Mouse (Mus musculus) spleen, postnatal 10 days (tissue): ENCODE measurements at regions not wholly inside any gene's neighbourhood (a gene's known extent, or its start where the extent isn't known, plus 50 kb on each side); places are given as distances from the start of the nearest gene placed in this dataset.

Experiments used
- DNase-seq, 2 experiments: peaks; one replicate each; pipeline ENCODE4 v3.0.0; 2021 to 2022; ENCODE audit warnings: low spot score in 2 of 2

DNA sequence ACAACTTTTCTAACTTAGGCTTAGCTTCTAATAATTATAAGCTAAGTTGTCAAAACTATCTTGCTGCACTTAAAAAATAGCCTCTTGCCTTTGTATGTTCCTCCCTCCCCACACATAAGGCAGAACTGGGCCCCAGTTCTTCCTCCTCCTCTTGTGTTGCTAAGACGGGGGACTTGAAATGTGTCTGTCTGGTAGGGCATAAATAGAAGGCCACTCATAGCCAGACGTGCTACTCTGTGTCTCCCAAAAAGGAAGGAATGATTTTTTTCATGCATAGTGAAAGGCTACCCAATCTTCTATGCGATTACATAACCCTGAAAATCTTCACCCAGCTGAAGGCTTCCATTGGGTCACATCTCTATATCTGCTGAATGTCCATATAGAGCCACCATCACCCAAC lies 183.5 kb downstream of the Hsfy2 start:
- DNase-seq = no peak

DNA sequence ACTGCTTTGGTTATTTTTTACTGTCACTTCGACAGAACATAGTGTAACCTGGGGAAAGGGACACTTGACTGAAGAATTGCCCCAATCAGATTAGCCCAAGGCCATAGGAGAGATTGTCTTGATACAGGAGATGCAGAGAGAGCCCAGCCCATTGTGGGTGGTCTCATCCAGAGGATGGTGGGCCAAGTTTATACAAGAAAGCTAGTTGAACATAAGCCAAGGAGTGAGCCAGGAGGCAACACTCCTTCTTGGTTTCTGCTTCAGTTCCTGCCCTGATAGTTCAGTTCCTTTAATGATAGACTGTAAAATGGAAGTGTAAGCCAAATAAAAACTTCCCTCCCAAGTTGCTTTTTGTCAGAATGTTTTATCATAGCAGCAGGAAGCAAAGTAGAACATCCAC lies 194.4 kb downstream of the Hsfy2 start:
- no peak for DNase-seq

- DNase-seq = no peak
These were observed 230.4 kb downstream of the Hsfy2 start for GRCm38 (mm10) chr1:56406786-56407185.

- DNase-seq = no peak
These were observed 233.9 kb downstream of the Hsfy2 start for GRCm38 (mm10) chr1:56403351-56403750.

DNA sequence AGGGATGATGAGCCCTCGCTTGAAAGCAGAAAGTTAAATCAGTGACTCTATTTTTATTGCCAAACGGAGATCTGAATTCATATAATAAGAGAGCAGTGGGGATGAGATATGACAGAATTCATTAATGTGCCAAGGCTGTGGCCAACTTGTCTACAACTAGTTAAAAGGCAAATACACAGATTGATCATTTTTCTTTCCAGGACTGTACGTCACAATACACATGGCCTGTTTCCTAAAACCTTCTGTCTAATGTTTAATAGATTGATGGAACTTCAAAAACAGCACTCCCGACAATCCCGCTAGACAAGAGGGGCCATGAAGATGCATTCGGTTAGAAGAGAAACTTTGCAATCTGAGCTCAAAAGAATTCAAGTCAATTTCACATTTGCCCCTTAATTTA lies 241.4 kb downstream of the Hsfy2 start:
- no peak for DNase-seq

DNA sequence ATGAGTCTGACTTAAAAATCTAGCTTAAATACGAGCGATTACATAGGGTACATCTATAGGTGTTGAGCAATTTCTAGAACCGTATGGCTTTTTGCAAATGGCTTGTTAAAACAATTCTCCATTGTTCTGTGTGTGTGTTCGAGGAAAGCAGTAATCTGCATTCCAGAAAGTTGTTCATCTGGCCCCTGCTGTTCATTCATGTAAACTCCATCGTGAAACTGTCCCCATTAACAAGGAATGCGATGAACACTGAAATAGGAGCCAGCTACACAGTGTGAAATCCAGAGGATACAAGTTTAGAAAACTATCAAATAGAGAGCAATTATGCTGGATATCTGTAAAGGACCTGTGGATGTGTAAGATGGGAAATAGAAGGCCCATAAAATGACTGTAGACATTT lies 250.1 kb downstream of the Hsfy2 start:
- DNase-seq = no peak

DNA sequence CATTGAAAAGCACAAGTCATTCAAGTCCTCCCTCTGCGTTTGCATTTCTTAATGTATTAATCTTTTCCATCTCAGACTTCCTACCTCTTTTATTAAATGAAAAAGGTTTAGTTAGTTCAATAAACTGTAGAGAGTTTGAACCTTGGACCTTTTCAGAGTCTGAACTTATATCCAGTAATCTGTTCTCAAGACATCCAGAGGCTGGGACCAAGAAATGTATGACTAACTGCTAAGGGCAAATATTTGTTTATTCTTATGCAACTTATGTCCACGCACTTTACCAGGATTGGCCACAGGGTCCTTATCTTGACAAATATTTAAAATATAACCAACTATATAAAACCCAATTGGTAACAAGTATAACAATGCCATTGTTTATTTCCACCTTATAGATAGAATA lies 270.9 kb downstream of the Hsfy2 start:
- no peak for DNase-seq

DNA sequence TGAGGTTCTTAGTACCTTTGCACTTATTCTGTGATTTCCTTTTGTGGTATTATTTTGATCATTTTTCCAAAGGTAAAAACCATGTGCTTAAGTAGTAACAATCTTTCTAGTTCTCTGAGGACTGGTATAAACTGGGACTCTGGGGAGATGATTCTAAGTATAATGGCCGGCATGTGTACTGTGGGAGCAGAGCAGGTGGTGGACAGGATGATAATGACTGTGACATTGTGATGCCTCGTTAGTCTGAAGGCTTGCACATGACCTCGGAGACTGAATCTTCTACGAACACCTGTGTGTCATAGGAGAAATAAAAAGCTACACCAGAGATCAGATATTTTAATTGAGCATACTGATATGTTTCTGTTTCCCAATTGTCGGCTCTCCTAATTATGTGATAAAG lies 276.4 kb downstream of the Hsfy2 start:
- no peak for DNase-seq

- DNase-seq = no peak
These were observed 290.6 kb downstream of the Hsfy2 start for GRCm38 (mm10) chr1:56346638-56347037.

- no peak for DNase-seq
These were observed 292.3 kb downstream of the Hsfy2 start for GRCm38 (mm10) chr1:56344952-56345351.

DNA sequence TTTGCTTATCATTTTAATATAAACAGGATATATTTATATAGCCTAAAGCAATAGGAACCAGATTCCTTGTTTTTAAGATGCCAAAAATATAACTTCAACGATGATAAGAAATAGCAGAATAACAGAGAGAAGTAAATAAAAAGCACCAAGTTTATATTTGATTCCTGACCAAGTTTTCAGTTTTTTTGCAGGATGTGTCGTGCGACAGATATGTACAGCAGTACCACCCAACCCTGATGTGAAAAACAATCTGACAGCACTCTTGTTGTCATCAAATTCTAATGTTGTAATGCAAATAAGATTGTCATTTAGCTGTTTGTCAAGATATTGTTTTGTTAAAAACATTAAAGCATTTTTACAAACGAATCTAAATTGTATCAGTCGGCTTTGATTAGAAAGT lies 309.9 kb downstream of the Hsfy2 start:
- DNase-seq = no peak

DNA sequence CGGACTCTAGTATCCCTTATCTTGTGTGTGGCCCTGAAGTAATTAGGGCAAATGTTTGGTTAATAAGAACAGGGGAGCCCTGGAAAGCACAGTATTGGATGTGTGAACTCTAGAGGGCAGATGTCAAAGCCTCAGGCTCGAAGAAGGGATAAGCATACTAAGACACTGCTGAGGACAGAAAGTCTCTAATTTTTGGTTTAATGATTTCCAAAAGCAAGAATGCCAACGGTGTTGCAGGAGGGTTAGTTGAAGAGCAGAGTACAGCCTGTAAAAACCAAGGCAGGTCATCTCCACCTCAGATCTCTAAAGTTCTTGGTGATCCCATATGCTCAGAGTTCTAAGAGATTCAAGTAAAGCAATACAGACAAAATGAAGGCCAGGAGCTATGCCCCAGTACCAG lies 328.6 kb downstream of the Hsfy2 start:
- no peak for DNase-seq

- no peak for DNase-seq
These were observed 342.8 kb downstream of the Hsfy2 start for GRCm38 (mm10) chr1:56294391-56294790.

GRCm38 (mm10) chr1:56289748-56290147 lies 347.5 kb downstream of the Hsfy2 start:
- DNase-seq = no peak

DNA sequence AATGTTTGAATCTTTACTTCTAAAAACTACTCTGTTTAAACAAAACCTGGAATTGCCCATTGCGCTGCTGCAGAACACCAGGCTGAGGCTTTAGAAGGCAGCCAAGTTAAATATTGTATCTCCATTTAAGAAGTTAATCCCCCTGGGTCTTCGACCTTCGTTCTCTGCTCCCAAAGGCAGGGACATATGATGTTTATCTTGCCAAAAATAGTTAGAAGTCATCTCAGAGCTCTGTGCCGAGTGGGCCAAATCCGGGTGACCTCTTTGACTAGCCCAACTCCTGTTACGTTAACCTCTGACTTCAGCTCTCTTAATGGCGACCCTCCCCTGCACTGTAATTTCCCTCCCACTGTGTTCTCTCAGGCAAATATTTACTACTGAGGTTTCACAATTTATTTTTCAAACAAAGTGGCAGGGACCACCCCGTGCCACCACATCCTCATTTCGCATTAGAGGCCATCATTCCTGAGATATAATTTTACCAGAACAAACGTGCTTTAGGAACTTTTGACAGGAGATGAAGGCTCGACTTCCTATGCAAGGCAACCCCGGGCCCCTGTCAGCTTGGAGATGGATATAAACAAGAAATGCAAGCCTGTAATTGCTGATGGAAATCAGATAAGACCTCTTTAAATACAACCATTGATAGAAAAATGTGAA lies 350.7 kb downstream of the Hsfy2 start:
- DNase-seq = no peak

- DNase-seq = no peak
These were observed 375.5 kb downstream of the Hsfy2 start for GRCm38 (mm10) chr1:56261708-56262107.

DNA sequence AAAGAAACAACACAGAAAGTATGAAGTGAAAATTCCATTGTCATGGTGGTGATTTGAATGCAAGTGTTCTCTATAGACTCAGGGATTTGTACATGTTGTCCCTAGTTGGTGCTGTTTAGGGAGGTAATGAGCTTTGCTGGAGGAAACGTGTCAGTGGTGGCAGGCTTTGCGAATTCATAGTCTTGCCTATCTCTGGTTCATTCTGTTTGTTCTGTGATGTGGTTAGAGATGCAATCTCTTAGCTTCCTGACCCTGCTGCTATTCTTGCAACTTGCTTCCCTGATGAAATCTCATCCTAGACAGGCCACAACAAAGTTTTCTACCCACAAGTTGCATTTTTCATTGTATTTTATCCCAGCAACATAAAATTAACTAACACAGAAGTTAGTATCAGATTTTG lies 376.5 kb downstream of the Hsfy2 start:
- no peak for DNase-seq

- DNase-seq = no peak
These were observed 380.3 kb downstream of the Hsfy2 start for GRCm38 (mm10) chr1:56256839-56257490.

DNA sequence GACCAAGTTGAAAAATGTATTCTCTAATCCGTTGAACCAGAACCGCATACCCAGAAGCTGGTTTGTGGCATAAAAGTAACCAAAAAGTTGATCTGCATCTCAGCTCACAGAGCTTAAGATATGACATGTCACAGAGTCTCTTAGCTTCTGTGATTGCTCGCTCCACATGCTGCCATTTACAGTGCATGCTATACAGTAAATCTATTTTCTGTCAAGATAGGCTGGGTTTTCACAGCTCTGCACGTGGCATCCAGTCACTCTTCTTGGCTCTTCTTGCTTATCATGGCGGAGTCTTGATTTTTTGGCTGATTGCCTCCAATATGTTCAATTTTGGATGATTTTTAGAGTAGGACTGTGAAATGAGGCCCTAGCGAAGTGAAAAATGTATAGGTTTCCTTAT lies 397.5 kb downstream of the Hsfy2 start:
- DNase-seq = no peak

DNA sequence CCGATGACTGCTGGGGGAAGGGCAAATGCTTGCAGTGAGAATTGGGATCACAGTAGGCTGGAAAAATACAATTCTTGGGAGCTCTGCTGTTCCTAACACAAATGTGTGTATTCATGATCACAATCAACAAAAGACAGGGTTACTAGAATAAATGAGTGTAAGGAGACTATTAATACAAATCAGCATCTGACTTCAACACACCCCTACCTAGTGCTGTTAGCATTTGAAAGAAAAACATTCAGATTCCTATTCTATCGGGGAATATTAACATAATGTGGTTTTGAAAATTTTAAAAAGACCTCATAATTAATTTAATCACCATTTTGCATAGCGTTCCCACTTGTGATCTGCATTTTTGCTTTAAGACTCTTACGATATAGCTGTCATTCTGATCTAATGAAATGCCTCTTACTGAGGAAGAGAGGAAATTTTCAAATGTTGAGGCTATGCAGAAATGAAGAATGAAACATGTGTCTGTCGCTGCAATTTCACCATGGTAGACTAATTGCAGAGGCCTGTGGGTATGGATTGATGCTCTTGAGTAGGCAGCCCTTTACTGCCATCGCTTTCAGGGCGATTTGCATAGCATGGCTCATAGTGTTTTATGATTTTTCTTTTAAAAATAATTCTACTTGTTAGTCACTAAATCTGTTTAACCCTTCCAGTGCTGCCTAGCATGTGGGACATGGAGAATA lies 410.8 kb downstream of the Hsfy2 start:
- no peak for DNase-seq

DNA sequence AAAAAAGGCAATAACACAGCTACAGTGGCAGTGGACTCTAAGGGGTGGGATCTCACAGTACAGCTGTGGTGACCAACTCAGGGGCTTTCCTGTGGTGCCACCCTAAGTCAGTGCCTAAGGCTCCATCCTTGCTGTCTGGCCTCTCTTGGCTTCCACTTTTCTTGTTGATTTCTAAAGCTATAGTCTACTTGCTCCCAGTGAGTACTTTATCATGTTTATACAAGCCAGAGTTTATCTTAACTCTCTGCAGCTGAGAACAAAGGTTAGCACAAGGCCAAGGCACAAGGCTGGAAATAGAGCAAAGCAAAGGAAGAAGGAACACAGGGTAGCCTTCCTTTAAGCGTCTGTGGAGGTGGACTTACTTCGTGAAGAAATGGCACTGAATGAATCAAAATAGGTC lies 417.5 kb downstream of the Hsfy2 start:
- DNase-seq = no peak

DNA sequence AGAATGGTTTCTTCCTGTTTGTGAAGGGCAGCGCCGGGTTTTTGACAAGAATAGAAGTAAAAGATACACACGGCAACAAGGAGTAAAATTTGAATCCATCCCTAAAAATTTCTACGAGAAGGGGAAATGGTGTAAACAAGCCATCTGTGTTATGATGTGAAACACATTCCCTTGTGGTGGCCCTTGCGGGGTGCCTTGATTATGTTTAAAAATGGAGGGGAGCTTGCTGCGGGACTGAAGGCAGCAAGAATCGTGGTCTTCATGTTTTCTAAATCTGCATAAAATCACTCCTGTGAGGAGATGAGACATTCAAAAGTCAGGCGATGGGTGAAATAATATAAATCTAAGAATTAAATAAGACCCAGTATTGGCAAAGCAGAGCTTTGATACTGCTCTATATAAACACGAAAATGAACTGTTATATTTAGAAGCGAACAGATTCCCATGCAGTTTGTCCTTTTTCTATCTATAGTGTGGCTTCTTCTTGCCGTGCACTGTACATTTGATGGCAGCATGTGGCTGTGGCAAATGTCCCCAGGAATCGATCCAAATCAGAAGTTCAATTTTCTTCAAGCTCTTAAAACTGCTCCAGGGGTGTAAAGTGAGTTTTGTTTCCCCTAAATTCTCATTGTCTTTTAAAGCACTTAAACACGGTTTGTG lies 426.4 kb downstream of the Hsfy2 start:
- no peak for DNase-seq
